Mouse (Mus musculus) embryonic fibroblast, embryonic 13.5 days (primary cell): ENCODE measurements around the gene 5830473C10Rik.

ENCODE experiments used
- CTCF ChIP-seq: IDR thresholded peaks from 2 replicates; pipeline ENCODE4 v1.5.1; 2011; ENCODE audit warnings: mild to moderate bottlenecking, control low read depth, low read length, moderate library complexity, borderline replicate concordance; ENCODE audit not compliant: insufficient read depth
- POLR2A ChIP-seq: IDR thresholded peaks from 2 replicates; pipeline ENCODE4 v1.6.1; 2011; ENCODE audit warnings: low read depth, mild to moderate bottlenecking, control low read depth, low read length, moderate library complexity

DNA sequence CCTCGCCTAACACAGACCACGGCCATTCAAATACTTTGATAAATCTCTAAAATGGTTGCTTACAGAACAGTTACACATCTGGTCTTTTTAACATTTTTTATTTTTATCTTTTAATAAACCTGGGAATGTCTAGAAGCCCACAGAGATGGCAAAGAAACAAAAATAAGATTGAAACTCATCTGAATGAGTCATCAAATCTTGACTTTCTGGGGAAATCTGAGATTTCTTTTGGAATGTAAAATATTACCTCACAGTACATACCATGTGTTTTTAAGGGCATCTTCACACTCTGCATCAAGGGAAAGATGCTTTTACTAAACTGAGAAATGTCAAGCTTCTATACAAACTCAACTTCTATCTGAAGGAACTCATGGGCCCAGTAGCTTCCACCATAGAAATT is 60.4 kb downstream of the 5830473C10Rik start:
- TF ChIP-seq CTCF, result no peak
- no peak for TF ChIP-seq POLR2A
